Mouse (Mus musculus) embryonic fibroblast, embryonic 13.5 days (primary cell): ENCODE measurements around the gene Cd3g. TPM values are rescaled to one million over a fixed set of nuclear protein-coding genes. Genes with fewer than 3 reads are reported as not detected.

Experiments
- H3K27ac ChIP-seq: 2 replicates; pipeline ENCODE4 v1.5.1; 2012; ENCODE audit warnings: low read length, control low read depth, inconsistent platforms; ENCODE audit not compliant: insufficient read depth
- H3K4me1 ChIP-seq: 2 replicates; pipeline ENCODE4 v1.6.1; 2011; ENCODE audit warnings: low read length; ENCODE audit not compliant: control insufficient read depth, insufficient read depth
- H3K4me3 ChIP-seq: 2 replicates; pipeline ENCODE4 v1.5.1; 2011; ENCODE audit warnings: mild to moderate bottlenecking, control low read depth, low read length; ENCODE audit not compliant: insufficient read depth
- CTCF ChIP-seq: IDR thresholded peaks from 2 replicates; pipeline ENCODE4 v1.5.1; 2011; ENCODE audit warnings: mild to moderate bottlenecking, control low read depth, low read length, moderate library complexity, borderline replicate concordance; ENCODE audit not compliant: insufficient read depth
- POLR2A ChIP-seq: IDR thresholded peaks from 2 replicates; pipeline ENCODE4 v1.6.1; 2011; ENCODE audit warnings: low read depth, mild to moderate bottlenecking, control low read depth, low read length, moderate library complexity
- polyA plus RNA-seq: library from polyadenylated mRNA; stranded (reverse); fragments of >200 nt; gene quantifications from 2 replicates; pipeline ENCODE4 v1.2.4, GENCODE M21; 2011; ENCODE audit warnings: low read depth; ENCODE audit not compliant: missing spikeins, insufficient read length

Cd3g gene
- not detected in 2 replicates for polyA plus RNA-seq

DNA sequence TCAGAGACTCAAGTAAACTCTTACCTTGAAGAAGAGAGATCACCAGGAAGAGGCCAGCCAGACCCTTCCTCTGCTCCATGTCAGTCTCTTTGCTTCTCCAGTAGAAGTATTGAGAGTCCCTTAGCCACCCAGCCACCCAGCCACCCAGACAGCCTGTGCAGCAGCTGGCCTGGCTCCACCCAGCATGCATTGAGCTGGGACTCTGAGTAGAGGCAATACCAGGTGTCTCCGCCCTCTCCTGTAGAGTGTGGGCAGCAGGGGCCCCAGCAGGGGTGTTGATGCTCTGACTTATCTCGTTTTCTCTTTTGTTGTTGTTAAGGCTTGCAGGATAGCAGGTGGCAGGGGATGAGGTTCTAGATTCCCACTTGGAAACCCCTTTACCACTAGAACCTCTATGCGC is at the start of gene Cd3g:
Gene Cd3g, minus strand, starts transcription at position 190 of the 400 bp plus-strand sequence.
- Histone ChIP-seq H3K4me3 (no peak within 1 kb of the TSS), H3K27ac (no peak within 1 kb of the TSS), H3K4me1 (no peaks in the 10 kb centered on the region)
- no peak for TF ChIP-seq CTCF
- TF ChIP-seq POLR2A, result no peak

DNA sequence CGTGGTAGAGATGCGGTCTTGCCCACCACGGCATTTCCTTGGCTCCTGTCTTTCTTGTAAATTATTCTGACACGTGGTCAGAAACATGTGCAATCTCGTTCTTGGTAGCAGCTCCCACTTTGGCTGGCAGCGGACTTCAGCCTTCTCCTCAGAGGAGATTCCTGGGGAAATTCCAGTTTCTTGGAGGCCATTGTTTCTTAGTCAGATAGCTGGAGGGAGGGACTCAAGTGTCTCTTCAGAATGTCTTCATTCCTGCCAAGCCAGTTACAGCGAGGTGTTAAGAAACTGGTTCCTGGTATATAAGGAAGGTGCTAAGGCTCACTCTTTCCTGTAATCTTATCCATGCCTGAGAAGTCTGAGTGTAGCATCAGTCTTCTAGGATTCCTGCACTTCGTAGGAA is 47.1 kb upstream of the Cd3g start:
- H3K4me1 ChIP-seq, result no peaks in the 10 kb centered on the region
- no peak overlapping the region for H3K27ac ChIP-seq
- H3K4me3 ChIP-seq, result no peak overlapping the region
- TF ChIP-seq CTCF, result no peak
- TF ChIP-seq POLR2A, result no peak

- H3K4me3 ChIP-seq, result no peak overlapping the region
- no peak overlapping the region for H3K27ac ChIP-seq
- TF ChIP-seq POLR2A (no peak), CTCF (no peak)
- no peaks in the 10 kb centered on the region for H3K4me1 ChIP-seq
Measured at GRCm38 (mm10) chr9:45024187-45024586, 44.0 kb upstream of the Cd3g start.

GRCm38 (mm10) chr9:45023638-45024037 is 43.4 kb upstream of the Cd3g start:
- Histone ChIP-seq H3K27ac (no peak overlapping the region), H3K4me3 (no peak overlapping the region), H3K4me1 (no peaks in the 10 kb centered on the region)
- TF ChIP-seq CTCF (no peak), POLR2A (no peak)

GRCm38 (mm10) chr9:45022800-45023199 is 42.6 kb upstream of the Cd3g start:
- Histone ChIP-seq H3K4me3 (no peak overlapping the region), H3K4me1 (no peaks in the 10 kb centered on the region), H3K27ac (no peak overlapping the region)
- no peak for TF ChIP-seq CTCF
- no peak for TF ChIP-seq POLR2A

DNA sequence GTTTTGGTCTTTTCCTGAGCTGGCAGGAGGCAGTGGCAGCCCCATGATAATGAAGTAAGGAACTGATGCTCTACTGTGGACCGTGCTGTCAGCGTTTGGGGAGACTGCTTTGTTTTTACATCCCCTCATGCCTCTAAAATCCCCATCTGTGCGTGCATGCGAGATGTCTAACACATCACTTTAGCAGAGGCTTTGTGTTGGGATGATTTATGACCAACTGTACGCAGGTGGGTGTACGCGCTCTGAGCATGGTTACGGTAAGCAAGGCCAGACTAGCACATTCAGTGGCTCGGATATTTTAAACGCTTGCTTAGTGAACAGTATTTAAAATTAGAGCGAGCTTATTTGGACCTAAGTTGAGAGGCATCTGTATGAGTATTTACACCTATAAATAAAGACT is 37.8 kb upstream of the Cd3g start:
- Histone ChIP-seq H3K27ac (no peak overlapping the region), H3K4me1 (no peaks in the 10 kb centered on the region), H3K4me3 (no peak overlapping the region)
- no peak for TF ChIP-seq CTCF
- no peak for TF ChIP-seq POLR2A

DNA sequence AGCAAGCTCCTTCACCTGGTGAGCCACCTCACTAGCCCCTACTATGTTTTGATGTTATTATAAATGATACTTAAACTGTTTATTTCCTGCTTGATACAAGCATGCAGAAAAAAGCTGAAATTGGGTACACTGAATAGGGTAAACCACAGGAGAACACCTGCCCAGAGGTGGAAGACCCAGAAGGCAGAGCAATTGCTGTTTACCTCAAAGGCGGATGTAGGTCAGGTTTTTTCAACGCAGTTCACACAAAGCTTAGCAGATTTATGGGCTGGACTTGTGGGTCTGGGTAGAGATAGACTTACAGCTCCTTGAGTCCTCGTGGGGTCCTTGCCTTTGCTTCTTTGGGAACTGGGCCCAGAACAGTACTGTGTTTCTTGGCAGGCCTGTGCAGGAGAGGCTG is 35.6 kb upstream of the Cd3g start:
- Histone ChIP-seq H3K4me1 (no peaks in the 10 kb centered on the region), H3K27ac (no peak overlapping the region), H3K4me3 (no peak overlapping the region)
- TF ChIP-seq POLR2A, result no peak
- TF ChIP-seq CTCF, result no peak

DNA sequence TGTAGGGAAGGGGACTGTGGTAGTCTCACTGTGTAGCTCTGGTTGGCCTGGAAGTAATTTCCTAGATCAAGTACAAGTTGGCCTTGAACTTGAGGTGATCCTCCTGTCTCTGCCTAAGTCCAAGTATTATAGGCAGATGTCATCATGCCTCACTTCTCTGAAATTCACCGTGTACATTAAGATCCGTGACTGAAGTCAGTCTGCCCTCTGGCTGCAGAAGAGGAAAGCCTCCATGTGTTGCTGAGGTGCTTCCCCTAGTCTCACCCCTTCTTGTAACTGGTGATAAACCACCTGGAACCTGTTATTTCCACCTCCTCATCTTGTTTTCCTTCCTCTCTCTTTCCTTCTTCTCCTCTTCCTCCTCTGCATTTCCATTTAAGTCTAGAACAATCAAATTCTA is 34.6 kb upstream of the Cd3g start:
- Histone ChIP-seq H3K4me1 (no peaks in the 10 kb centered on the region), H3K27ac (no peak overlapping the region), H3K4me3 (no peak overlapping the region)
- no peak for TF ChIP-seq POLR2A
- TF ChIP-seq CTCF, result no peak

DNA sequence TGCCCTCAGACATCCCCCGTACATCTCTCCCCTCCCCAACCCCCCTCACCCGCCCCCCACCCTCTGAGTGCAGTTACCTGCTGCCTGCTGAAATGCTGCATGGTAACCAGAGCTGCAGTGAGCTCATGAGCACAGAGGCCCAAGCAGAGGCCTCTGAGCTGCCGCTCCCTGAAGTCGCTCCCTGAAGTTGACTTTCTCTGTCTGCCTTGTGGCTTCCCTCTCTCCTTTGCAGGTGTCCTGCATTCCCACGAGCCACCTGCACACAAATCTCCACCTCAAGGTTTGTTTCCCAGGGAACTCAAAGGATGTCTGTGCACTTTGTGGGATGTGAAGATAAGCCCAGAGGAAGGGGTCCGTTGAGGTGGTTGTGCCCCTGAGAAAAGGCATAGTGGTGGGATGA is 31.1 kb upstream of the Cd3g start:
- no peaks in the 10 kb centered on the region for H3K4me1 ChIP-seq
- no peak for TF ChIP-seq CTCF
- no peak for TF ChIP-seq POLR2A

DNA sequence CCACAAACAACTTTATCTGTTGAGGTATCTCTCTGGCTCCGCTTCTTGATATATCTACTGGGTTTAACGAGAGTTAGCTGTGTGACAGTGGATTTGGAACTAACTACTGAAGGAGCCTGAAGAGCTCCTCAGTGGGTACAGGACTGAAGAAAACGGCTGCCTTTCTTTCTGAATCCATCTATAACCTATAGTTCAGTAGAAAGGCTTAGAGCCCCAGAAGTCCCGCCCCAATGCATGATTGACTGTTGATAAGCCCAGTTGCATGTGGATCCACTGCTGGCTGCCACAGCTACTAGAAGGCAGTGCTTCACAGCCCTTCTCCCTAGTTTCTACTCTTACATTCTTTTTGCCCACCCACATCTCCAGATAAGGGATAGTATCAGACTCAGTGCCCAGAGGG is 30.2 kb upstream of the Cd3g start:
- no peaks in the 10 kb centered on the region for H3K4me1 ChIP-seq
- no peak overlapping the region for H3K27ac ChIP-seq
- TF ChIP-seq POLR2A (no peak), CTCF (no peak)
- no peak overlapping the region for H3K4me3 ChIP-seq

More for the DNA sequence above, 31.1 kb upstream of the Cd3g start:
- no peak overlapping the region for H3K27ac ChIP-seq
- H3K4me3 ChIP-seq, result no peak overlapping the region

DNA sequence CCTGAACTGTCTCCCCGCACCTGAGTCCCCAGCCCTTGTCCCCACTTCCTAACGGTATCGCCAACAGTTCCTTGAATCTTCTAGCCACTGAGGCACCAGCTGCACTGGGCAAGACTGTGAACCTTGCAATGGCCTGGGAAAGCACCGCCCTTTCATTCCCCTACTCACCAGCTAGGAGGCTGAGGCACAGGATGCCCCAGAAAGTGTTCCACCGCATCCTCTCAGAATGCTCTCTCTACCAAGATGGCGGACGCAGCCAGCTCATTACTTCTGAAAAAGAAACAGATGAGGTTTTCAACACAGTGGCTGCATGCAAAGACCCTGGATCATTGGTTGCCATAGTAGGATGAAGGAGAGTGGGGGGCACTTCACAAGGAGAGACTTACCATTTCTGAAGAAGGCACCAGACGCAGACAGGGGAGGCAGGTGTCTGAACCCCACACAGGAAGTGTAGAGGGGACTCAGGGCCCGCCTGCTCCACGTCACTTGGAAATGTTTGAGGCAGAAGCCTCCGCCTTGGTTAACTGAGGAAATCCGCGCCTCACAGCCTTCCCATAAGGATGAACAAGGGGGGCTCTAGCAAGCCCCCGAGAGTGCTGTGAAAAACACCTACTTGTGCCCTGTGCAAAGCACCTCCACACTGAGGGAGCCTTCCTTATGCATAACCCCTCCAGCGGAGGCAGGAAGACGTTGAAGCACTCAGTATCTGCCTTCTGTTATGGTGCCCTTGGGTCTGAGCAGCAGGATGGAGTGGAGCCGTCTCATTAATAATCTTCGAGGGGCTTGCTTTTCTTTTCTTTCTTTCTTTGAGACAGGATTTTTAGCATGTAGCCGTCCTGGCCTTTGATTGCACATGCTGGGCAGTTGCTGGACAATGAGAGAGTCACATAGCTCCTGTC is 29.2 kb upstream of the Cd3g start, which contains the start of gene Cd3e:
Gene Cd3e, minus strand, starts transcription at position 448 of the 899 bp plus-strand sequence.
- Histone ChIP-seq H3K27ac (no peak within 1 kb of the TSS), H3K4me1 (no peaks in the 10 kb centered on the region), H3K4me3 (no peak within 1 kb of the TSS)
- TF ChIP-seq CTCF (no peak), POLR2A (no peak)
